Mouse (Mus musculus): ENCODE results near the gene Prr13.

- TF ChIP-seq POLR2A (IDR thresholded peaks at IDR 0.05; ENCODE audit: low read depth, low read length) (no peak), CTCF (IDR thresholded peaks at IDR 0.05; ENCODE audit: borderline replicate concordance, insufficient read depth, low read length) (no peak)
These were observed 635 bp upstream of the Prr13 start for GRCm38 (mm10) chr15:102458050-102458736.

Data from embryonic fibroblast, embryonic 13.5 days (primary cell).